Mouse (Mus musculus): ENCODE measurements around the gene Pakap. TPM values are rescaled to one million over a fixed set of nuclear protein-coding genes. Genes with fewer than 3 reads are reported as not detected.

The Pakap gene
- polyA plus RNA-seq, 1 experiment from 2014 or later = 25.4 TPM

DNA sequence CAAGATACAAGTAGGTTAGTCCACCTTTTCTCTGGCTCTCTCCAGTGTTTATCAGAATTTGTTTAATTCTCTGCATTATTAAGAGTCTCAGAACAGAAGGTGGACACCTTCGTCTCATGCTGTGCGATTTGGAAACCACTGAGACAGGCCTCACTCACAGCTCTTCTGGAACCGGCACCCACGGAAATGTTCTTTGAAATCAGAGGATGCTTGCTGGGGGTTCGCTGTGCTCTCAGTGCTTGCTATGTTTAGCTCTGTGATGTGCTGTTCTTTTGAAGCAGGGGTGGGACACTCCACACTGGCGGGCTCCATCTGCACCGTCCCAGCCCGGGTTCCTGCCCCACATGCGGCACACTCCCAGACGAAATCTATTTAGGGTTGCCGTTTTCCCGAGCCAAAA, 88.4 kb downstream of the Pakap start:
- WGBS = 92% methylated on average over 12 of the region's 12 CpGs
- no peaks in the 10 kb centered on the region for H3K4me1 ChIP-seq (ENCODE audit: control insufficient read depth, insufficient read depth, low read length)
- 0 out of 2 replicates have a peak, but pooled peaks cover 3% of the 10 kb centered on the region for H3K9me3 ChIP-seq (ENCODE audit: control insufficient read depth, low read length)
- peaks cover 15% of the 10 kb centered on the region; the same call in 1 of the 2 replicates for H3K36me3 ChIP-seq (ENCODE audit: control insufficient read depth, insufficient read depth, low read length)
- no peak for DNase-seq (ENCODE audit: low spot score)
- no peaks in the 10 kb centered on the region for H3K27me3 ChIP-seq (replicated peaks; ENCODE audit: control insufficient read depth, insufficient read depth, low read length)
- no peak overlapping the region for H3K4me2 ChIP-seq (ENCODE audit: low read depth, low read length)
- no peak for ATAC-seq (ENCODE audit: low read depth)
- H3K4me3 ChIP-seq (ENCODE audit: low read depth, low read length) = no peak overlapping the region
- H3K27ac ChIP-seq (replicated peaks; ENCODE audit: low read depth, low read length) = no peak overlapping the region
- no peak overlapping the region for H3K9ac ChIP-seq (ENCODE audit: low read depth, low read length)

DNA sequence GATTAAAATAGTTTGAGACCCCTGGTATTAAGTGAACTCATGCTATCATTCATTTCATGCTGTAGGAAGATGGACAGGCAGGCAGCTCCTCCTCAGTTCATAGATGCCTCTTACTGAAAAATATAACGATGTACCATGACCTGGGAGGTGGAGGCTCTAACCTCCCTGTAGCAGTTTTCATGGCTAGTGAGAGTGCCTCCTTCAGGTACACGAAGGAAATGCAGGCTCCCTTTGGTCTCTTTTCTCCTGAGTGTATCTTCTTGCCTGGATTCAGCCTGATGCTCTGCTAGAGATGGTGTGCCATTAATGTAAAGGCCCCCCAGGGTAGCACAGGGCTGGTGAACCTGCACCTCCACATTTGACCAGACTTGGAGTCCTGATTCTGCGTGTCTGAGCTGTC, 88.9 kb downstream of the Pakap start:
- ATAC-seq (ENCODE audit: low read depth) (no peak), DNase-seq (ENCODE audit: low spot score) (no peak)
- Histone ChIP-seq H3K9ac (ENCODE audit: low read depth, low read length) (no peak overlapping the region), H3K4me2 (ENCODE audit: low read depth, low read length) (no peak overlapping the region), H3K4me3 (ENCODE audit: low read depth, low read length) (no peak overlapping the region), H3K4me1 (ENCODE audit: control insufficient read depth, insufficient read depth, low read length) (no peaks in the 10 kb centered on the region), H3K27ac (replicated peaks; ENCODE audit: low read depth, low read length) (no peak overlapping the region), H3K9me3 (ENCODE audit: control insufficient read depth, low read length) (0 out of 2 replicates have a peak, but pooled peaks cover 3% of the 10 kb centered on the region), H3K27me3 (replicated peaks; ENCODE audit: control insufficient read depth, insufficient read depth, low read length) (no peaks in the 10 kb centered on the region), H3K36me3 (ENCODE audit: control insufficient read depth, insufficient read depth, low read length) (peaks cover 15% of the 10 kb centered on the region; the same call in 1 of the 2 replicates)
- 87% methylated on average over 3 of the region's 3 CpGs for WGBS

DNA sequence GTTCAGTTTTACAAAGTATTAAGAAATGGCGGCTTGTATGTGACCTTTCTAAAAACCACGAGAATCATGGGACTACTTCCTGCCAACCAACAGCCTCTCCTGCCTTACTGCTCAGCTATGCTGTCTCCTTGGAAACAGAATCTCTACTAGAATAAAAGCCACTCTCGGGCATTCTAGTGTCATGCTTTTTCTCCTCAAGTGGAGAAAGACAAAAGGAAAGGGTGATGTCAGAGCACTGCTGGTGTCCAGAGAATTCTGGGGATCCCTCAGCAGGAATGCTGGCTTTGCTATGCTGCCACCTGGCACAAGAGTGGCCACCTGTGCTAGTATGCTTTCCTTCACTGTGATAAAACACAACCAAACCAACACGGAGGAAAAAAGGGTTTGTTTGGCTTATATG, 92.5 kb downstream of the Pakap start:
- no peaks in the 10 kb centered on the region for H3K27me3 ChIP-seq (replicated peaks; ENCODE audit: control insufficient read depth, insufficient read depth, low read length)
- H3K9me3 ChIP-seq (ENCODE audit: control insufficient read depth, low read length) = no peaks in the 10 kb centered on the region
- DNase-seq (ENCODE audit: low spot score) (no peak), ATAC-seq (ENCODE audit: low read depth) (no peak; the same call in 1 of the 2 replicates)
- no peak overlapping the region for H3K4me3 ChIP-seq (ENCODE audit: low read depth, low read length)
- 34% methylated on average over 4 of the region's 4 CpGs for WGBS
- H3K4me1 ChIP-seq (ENCODE audit: control insufficient read depth, insufficient read depth, low read length) = no peaks in the 10 kb centered on the region
- no peak overlapping the region for H3K27ac ChIP-seq (replicated peaks; ENCODE audit: low read depth, low read length)
- H3K36me3 ChIP-seq (ENCODE audit: control insufficient read depth, insufficient read depth, low read length) = peaks cover 4% of the 10 kb centered on the region; the same call in 1 of the 2 replicates
- no peak overlapping the region for H3K9ac ChIP-seq (ENCODE audit: low read depth, low read length)
- no peak overlapping the region for H3K4me2 ChIP-seq (ENCODE audit: low read depth, low read length)

GRCm38 (mm10) chr4:57666101-57666500, 98.1 kb downstream of the Pakap start:
- H3K27ac ChIP-seq (replicated peaks; ENCODE audit: low read depth, low read length) = no peak overlapping the region
- no peak overlapping the region for H3K9ac ChIP-seq (ENCODE audit: low read depth, low read length)
- H3K36me3 ChIP-seq (ENCODE audit: control insufficient read depth, insufficient read depth, low read length) = no peaks in the 10 kb centered on the region
- H3K4me1 ChIP-seq (ENCODE audit: control insufficient read depth, insufficient read depth, low read length) = no peaks in the 10 kb centered on the region
- ATAC-seq (ENCODE audit: low read depth) (no peak), DNase-seq (ENCODE audit: low spot score) (no peak)
- no peak overlapping the region for H3K4me3 ChIP-seq (ENCODE audit: low read depth, low read length)
- H3K27me3 ChIP-seq (replicated peaks; ENCODE audit: control insufficient read depth, insufficient read depth, low read length) = no peaks in the 10 kb centered on the region
- H3K9me3 ChIP-seq (ENCODE audit: control insufficient read depth, low read length) = no peaks in the 10 kb centered on the region
- WGBS = 74% methylated on average over 3 of the region's 3 CpGs
- no peak overlapping the region for H3K4me2 ChIP-seq (ENCODE audit: low read depth, low read length)

- peak; percentile 53 for DNase-seq (ENCODE audit: low spot score)
- Histone ChIP-seq H3K36me3 (ENCODE audit: control insufficient read depth, insufficient read depth, low read length) (no peaks in the 10 kb centered on the region), H3K4me2 (ENCODE audit: low read depth, low read length) (no peak overlapping the region), H3K9ac (ENCODE audit: low read depth, low read length) (no peak overlapping the region), H3K9me3 (ENCODE audit: control insufficient read depth, low read length) (no peaks in the 10 kb centered on the region), H3K27ac (replicated peaks; ENCODE audit: low read depth, low read length) (no peak overlapping the region), H3K4me3 (ENCODE audit: low read depth, low read length) (no peak overlapping the region), H3K27me3 (replicated peaks; ENCODE audit: control insufficient read depth, insufficient read depth, low read length) (no peaks in the 10 kb centered on the region), H3K4me1 (ENCODE audit: control insufficient read depth, insufficient read depth, low read length) (peaks cover 22% of the 10 kb centered on the region)
- no peak for ATAC-seq (ENCODE audit: low read depth)
- WGBS = 50% methylated on average over 7 of the region's 7 CpGs
These were observed 103.0 kb downstream of the Pakap start for GRCm38 (mm10) chr4:57670813-57671469.

GRCm38 (mm10) chr4:57672541-57672940, 104.6 kb downstream of the Pakap start:
- Histone ChIP-seq H3K9ac (ENCODE audit: low read depth, low read length) (no peak overlapping the region), H3K9me3 (ENCODE audit: control insufficient read depth, low read length) (no peaks in the 10 kb centered on the region), H3K4me2 (ENCODE audit: low read depth, low read length) (no peak overlapping the region), H3K4me3 (ENCODE audit: low read depth, low read length) (no peak overlapping the region), H3K36me3 (ENCODE audit: control insufficient read depth, insufficient read depth, low read length) (no peaks in the 10 kb centered on the region), H3K4me1 (ENCODE audit: control insufficient read depth, insufficient read depth, low read length) (peaks cover 22% of the 10 kb centered on the region), H3K27ac (replicated peaks; ENCODE audit: low read depth, low read length) (no peak overlapping the region), H3K27me3 (replicated peaks; ENCODE audit: control insufficient read depth, insufficient read depth, low read length) (no peaks in the 10 kb centered on the region)
- ATAC-seq (ENCODE audit: low read depth) (no peak), DNase-seq (ENCODE audit: low spot score) (no peak)
- 56% methylated on average over 4 of the region's 4 CpGs for WGBS

DNA sequence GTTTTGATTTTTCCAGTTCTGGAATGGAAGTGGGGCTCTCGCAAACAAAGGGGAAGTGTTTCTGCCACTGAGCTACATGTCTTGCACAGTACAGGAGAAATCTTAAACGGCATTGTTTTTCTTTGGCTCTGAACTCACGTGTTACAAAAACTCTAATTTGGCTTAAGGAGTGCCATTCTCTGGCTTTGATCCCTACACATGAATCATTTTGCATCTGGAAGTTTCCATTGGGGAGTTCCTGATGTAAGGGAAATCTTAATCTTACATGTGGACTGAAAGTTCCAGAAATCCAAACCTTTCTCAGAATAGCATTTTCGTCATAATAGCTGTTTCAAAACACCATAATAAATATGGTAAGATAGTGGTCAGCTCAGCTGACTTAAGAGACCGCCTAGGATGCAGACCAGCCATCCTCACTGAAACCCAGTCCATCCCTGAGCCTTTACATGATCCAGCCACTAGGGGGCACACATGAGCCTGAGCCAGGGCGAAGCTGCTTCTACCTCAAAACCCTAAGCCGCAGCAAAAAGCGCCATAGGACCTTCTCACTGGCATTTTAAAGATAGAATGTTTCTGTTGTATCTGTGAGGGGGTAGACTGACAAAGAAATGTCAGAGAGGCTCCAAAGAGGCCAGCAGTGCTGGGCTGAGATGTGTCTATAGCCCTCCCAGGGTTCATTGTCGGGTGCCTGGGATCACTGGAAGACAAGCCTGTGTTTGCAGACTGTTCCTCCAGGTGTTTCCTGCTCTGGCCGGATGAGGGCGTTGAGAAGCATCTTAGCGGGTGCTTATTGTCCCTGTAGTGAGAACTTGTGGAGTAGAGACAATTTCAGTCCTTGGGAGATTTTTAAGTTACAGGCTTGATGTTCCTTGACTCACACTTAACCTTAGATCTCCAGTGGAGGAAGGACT, 105.3 kb downstream of the Pakap start:
- H3K36me3 ChIP-seq (ENCODE audit: control insufficient read depth, insufficient read depth, low read length) = no peaks in the 10 kb centered on the region
- H3K27ac ChIP-seq (replicated peaks; ENCODE audit: low read depth, low read length) = peak overlapping the region; percentile 44; the same call in 1 of the 2 replicates
- H3K9ac ChIP-seq (ENCODE audit: low read depth, low read length) = no peak overlapping the region
- ATAC-seq (ENCODE audit: low read depth) = peak; percentile 65
- peak overlapping the region; percentile 14; the same call in 1 of the 2 replicates for H3K4me3 ChIP-seq (ENCODE audit: low read depth, low read length)
- H3K4me2 ChIP-seq (ENCODE audit: low read depth, low read length) = peak overlapping the region; percentile 50
- peak; percentile 87 for DNase-seq (ENCODE audit: low spot score)
- H3K4me1 ChIP-seq (ENCODE audit: control insufficient read depth, insufficient read depth, low read length) = peaks cover 22% of the 10 kb centered on the region
- 10% methylated on average over 12 of the region's 12 CpGs for WGBS
- no peaks in the 10 kb centered on the region for H3K27me3 ChIP-seq (replicated peaks; ENCODE audit: control insufficient read depth, insufficient read depth, low read length)
- no peaks in the 10 kb centered on the region for H3K9me3 ChIP-seq (ENCODE audit: control insufficient read depth, low read length)

GRCm38 (mm10) chr4:57674351-57674750, 106.4 kb downstream of the Pakap start:
- Histone ChIP-seq H3K36me3 (ENCODE audit: control insufficient read depth, insufficient read depth, low read length) (no peaks in the 10 kb centered on the region), H3K27ac (replicated peaks; ENCODE audit: low read depth, low read length) (peak overlapping the region; percentile 44), H3K4me2 (ENCODE audit: low read depth, low read length) (no peak overlapping the region), H3K9me3 (ENCODE audit: control insufficient read depth, low read length) (no peaks in the 10 kb centered on the region), H3K27me3 (replicated peaks; ENCODE audit: control insufficient read depth, insufficient read depth, low read length) (no peaks in the 10 kb centered on the region), H3K4me3 (ENCODE audit: low read depth, low read length) (no peak overlapping the region), H3K9ac (ENCODE audit: low read depth, low read length) (no peak overlapping the region), H3K4me1 (ENCODE audit: control insufficient read depth, insufficient read depth, low read length) (peaks cover 22% of the 10 kb centered on the region)
- DNase-seq (ENCODE audit: low spot score) (no peak), ATAC-seq (ENCODE audit: low read depth) (no peak)
- 65% methylated on average over 7 of the region's 7 CpGs for WGBS
